Mouse (Mus musculus) testis, adult 2 months (tissue): ENCODE data around the gene Dffa.
"Not testable (repeated sequence)": the region's sequence is repeated elsewhere in the genome, so short reads cannot be mapped to it uniquely, and the experiment has no call there.

ENCODE experiments used
- CTCF ChIP-seq: fragments of 200-500 bp; IDR thresholded peaks from 2 replicates; pipeline ENCODE4 v1.5.1; 2012; ENCODE audit warnings: low read depth, mild to moderate bottlenecking, inconsistent platforms, low read length, moderate library complexity; ENCODE audit not compliant: control insufficient read depth, insufficient read depth, insufficient replicate concordance
- POLR2A ChIP-seq: fragments of 200-500 bp; IDR thresholded peaks from 2 replicates; pipeline ENCODE4 v1.6.1; 2012; ENCODE audit warnings: low read depth, mild to moderate bottlenecking, inconsistent platforms, low read length, moderate library complexity; ENCODE audit not compliant: control insufficient read depth

DNA sequence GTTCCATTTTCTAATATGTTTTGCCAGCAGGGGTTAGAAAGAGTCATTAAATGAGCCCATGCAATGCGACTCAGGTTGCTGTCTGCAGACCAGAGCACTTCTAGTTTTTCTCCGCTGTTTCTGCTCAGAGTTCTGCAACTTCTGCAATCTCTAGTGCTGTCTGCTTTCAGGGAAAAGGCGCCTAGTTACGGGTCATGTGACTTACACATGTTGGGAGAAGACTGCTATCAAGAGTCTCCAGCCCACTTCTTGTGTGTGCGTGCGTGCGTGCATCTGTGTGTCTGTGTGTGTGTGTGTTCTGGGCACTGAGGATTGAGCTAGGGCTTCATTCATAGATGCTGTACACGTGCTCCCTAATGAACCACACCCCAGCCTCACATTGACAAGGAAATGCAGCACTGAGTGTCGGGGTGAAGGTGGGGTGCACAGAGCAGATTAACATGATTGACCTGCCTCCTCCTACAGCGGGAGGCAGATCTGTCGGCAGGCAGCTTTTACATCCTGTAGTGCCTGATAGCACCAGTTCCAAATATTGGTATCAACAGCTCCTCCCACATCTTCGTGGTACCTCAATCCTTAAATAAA lies 16.1 kb downstream of the Dffa start:
- not testable (repeated sequence) for TF ChIP-seq CTCF, POLR2A
